Mouse (Mus musculus) heart, adult 2 months (tissue): ENCODE measurements at regions not wholly inside any gene's neighbourhood (a gene's known extent, or its start where the extent isn't known, plus 50 kb on each side); places are given as distances from the start of the nearest gene placed in this dataset.

ENCODE experiments used
- CTCF ChIP-seq: fragments of 200-600 bp; IDR thresholded peaks from 2 replicates; pipeline ENCODE4 v1.8.1; 2022; ENCODE audit warnings: antibody characterized with exemption, mild to moderate bottlenecking, moderate library complexity
- EP300 ChIP-seq: fragments of 200-500 bp; IDR thresholded peaks from 2 replicates; pipeline ENCODE4 v1.6.1; 2011; ENCODE audit warnings: low read depth, low read length, control low read depth; ENCODE audit not compliant: insufficient read depth
- POLR2A ChIP-seq: fragments of 200-500 bp; IDR thresholded peaks from 2 replicates; pipeline ENCODE4 v1.6.1; 2011; ENCODE audit warnings: mild to moderate bottlenecking, low read depth, low read length, control low read depth; ENCODE audit not compliant: insufficient read depth

GRCm38 (mm10) chr10:108040027-108040426 is 122.0 kb upstream of the Ppp1r12a start:
- no peak for TF ChIP-seq CTCF
- no peak for TF ChIP-seq EP300
- TF ChIP-seq POLR2A: no peak
